Mouse (Mus musculus) hindlimb bud, embryonic 11.5 days (tissue): ENCODE data around the gene Plekhm1.
A peak's percentile ranks its signal among the peaks of the same experiment; 100 is the strongest.
"Not testable (repeated sequence)": the region's sequence is repeated elsewhere in the genome, so short reads cannot be mapped to it uniquely, and the experiment has no call there.

Experiments used
- DNase-seq: peaks from one replicate; pipeline ENCODE4 v3.0.0-alpha.2; 2012; ENCODE audit warnings: low read depth, low spot score; ENCODE audit errors: extremely low spot score

Gene Plekhm1

DNA sequence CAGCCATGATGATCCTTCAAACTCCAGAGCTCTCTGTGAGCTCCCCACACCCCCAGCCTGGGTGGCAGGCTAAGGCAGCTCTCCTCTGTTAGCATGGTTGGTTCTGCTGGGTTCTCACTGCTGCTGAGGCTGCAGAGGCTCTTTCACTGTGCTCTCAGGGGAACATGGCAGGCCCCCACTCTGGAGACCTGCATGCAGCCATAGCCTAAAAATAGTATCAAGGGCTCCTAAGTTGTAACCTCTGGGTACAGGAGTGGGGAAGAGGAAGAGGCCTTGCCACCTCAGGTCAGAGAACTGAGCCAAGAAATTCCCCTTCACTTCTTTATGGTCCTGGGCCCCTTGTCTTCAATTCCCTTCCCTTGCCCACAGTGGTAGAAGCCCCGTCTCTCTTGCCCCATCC lies 68.6 kb downstream of the Plekhm1 start:
- DNase-seq, result no peak

DNA sequence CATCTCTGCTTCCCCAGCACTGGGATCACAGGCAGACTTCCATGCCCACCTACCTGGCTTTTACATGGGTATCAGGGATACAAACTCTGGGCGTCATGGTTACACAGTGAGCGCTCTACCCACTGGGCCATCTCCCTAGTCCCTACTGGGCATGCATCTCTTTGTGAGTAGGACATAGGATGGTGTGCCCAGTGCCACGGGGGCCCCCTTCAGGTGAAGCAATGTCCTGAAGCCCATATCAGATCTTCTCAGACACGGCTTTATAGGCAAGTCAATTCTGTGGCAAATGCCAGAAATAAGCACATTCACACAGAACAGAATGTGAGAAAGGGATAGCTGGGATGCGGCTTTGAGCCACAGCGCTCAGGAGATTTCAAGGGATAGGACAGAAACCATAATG lies 69.4 kb downstream of the Plekhm1 start:
- DNase-seq, result no peak

DNA sequence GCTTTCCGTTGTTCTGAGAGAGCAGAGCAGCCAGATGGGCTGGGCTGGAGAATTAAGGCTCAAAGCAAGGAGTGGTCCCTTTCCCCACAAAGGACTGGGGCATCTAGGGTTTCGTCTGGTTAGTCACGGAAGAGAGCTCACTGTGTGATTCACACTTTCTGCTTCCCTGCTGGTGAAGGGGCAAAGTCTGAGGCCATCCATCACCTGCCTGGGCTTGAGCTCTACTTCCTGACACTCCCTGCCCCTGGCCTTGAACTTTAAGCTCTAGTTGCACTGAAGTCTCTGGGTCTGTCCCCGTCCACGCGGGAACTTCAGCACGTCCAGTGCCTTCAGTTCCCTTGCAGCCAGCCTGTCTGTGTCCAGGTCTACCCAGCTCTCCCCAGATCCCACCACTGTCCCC lies 71.8 kb downstream of the Plekhm1 start:
- no peak for DNase-seq

DNA sequence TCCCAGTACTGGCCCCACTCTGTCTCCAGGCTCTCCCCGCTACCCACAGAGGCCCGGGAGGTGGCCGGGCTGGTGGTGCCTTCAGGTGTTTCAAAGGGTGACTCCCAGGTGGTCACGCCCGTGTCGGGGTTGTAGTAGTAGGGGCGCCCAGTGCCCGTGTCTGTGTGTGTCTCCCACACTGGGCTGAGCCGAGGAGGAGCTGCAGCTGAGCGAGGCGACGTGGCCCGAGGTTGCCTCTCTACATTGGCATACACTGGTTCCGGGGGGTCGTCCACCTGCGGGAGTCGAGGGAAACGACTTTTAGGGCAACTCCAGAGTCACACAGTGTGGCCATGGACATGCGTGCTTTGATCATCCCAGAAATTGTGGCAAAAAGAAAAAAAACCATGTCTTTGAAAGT lies 72.4 kb downstream of the Plekhm1 start:
- no peak for DNase-seq

DNA sequence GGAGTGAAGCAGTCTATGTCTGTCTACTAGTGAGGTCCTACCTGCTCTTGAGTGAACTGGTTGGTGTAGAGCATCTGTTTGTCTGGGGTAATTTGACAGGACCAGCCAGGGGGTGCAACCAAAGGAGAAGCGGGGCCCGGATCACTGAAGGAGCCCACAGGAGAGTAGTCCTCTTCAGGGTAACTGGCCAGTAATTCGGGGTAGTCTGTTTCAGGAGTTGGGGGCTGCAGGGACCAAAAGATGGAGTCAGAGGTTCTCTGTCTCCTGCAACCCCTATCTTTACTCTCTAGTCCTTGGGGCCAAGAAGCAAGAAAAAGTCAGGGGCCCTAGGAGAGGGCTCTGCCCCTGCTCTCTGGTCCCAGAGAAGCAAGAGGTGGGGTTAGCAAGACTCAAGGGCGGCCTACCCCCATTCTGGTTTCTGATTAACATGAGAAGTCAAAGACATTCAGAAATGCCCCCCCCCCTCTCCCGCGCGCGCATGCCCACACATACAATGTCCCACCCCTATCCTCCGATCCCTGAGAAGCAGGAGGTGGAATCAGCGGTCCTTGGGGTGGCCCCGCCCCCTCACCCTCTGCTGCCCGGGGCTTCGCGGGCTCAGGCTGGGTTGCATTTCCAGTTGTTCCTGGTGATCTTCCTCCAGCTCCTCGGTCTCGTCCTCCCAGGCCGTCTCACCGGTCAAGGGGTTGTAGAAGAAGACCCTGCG lies 72.9 kb downstream of the Plekhm1 start:
- DNase-seq, result no peak

DNA sequence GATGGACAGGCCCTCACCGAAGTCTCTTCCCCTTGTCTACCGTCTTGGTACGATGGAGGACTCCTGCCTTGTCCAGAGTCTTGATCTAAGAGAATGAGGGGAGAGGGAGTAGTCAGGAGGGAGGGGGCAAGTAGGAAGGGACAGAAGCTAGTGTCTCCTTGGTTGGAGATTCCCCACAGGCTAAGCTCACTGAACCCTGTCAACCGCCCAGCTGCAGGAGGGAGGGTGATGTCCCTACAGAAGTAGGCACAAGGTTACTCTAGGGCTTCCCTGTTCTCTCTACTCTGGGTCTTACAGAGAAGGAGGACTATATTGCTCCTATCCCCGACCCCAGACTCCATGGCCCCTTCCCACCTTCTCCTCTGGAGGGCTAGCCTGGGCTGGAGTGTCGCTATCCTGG lies 73.8 kb downstream of the Plekhm1 start:
- no peak for DNase-seq

DNA sequence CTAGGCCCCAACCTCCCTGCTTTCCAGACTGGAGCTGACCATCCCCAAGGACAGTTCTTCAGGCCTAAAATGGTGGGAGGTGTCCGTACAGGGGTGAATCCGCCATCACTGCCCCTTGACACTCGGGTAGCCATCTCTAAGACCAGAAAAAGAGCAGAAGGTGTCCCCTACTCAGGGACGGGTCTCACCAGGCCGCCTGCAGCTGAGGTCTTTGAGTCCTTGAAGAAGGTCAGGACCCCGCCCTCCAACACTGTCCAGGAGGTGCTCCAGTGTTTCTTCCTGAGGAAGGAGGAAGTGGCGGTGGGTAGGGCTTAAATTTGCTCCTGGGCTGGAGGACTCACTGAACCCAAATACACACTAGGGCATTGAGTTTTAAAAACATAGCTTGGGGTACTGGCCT lies 74.4 kb downstream of the Plekhm1 start:
- DNase-seq, result no peak

DNA sequence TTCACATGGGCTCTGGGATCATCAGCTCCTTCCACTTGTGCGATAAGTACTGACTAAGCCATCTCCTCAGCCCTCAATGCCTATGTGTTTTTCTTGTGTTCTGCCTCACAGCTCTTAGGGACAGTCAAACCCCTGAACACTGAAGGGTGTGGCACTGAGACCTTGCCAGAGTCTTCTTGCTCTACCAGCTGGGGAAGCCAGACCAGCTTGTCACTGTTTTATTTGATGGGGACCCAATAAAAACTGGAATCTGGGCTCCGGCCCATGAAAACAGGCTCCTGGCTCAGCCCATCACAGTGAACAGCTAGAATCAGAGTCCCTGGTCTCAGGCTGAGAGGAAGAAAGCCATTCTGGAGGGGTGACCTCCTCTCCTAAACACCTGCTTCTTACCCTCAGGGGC lies 75.3 kb downstream of the Plekhm1 start:
- no peak for DNase-seq

DNA sequence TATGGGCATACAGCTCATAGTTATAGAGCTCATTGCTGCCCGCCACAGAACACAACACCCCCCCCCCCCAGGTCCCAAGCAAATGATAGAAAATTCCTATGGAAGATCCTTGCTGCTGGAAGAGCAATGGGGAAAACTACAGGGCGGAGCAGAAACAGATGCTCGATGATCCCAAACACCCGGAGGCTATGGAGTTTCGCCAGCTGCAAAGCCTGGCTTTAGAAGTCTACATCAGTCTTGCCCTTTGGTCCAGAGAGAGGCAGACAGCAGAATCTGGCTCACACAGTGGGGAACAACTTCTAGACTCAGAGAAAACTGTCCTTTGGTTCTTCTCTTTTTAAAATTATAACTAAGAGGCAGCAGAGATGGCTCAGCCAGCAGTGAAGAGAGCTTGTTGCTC lies 76.9 kb downstream of the Plekhm1 start:
- DNase-seq, result no peak

DNA sequence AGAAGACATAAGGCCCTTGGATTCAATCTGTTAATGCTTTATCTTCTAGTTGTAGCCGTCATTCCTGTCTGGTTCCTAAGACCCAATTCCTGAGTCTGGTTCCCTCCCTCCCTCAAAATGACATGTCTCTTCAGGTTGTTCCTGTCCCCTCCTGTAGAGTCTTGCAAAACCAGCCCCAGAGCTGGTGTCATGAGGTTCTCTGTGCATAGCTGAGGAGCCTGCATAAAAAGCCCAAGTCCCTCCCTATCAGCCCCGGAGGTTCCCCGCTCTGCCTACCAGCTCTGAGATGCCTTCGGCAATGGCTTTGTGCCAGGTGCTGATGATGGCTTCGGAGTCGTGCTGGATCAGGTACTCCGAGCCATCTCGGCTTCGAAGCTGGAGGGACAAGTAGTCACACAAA lies 77.6 kb downstream of the Plekhm1 start:
- no peak for DNase-seq

DNA sequence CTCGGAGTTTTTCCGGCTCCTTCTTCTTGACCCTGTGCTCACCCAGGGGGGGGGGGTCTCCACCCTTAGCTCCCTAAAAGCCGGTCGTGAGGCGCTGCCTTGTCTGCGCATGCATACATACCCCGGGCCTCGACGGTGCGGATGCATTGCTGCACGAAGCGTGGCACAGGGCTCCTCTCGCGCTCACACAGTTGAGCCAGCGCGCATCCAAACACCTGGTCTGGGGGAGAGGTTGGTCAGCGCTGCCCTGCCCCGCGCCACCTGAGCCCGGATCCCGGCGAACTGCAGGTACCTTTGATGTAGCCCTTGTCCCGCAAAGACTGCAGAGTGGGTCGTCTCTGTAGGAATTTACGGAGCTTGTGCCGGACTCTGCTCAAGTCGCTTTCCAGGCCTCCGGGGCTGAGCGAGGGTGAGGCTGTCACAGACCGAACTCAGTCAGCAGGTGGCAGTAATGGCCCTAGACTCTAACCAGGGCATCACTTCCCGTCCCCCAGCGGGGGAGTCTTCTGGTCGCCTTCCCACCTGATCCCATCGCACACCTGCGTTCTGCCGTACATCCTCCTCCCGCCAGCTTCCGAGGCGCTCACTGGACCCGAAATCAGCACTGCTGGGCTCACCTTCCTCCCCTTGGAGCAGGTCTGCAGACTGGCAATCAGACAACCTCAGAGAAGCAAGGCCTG lies 78.6 kb downstream of the Plekhm1 start:
- DNase-seq, result no peak

DNA sequence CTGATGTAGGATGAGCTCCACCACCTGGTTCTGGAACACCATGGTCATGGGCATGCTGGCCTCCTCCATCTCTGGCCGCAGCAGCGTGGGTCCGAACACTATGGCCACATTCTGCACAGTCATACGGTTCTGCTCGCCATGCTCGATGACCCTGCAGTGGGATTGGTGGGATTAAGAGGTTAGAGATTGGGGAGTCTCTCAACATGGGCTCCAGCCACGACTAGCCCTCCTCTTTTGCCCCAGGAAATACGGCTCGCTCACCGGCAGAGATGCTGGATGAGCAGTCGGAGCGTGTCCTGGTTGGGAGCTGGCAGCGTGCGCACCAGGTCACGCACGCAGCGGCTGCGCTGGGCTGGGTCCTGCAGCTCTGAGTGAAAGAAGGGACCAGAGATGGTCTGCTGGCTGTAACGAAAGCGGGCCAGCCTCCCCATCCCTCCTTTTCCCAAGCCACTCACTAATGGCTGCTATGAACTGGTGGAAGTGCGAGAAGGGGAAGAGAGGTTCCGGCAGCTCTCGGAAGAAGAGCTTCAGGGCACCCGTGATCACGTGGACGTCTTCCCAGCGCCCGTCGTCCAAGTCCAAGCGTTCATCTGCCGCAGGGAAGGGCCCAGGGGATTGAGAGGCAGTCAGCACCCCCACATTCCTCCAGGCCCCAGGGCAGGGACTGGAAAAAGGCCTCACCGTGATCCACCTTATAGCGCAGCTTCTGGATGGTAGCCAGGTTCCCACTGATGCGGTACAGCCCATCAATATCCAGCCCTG lies 79.4 kb downstream of the Plekhm1 start:
- no peak for DNase-seq

DNA sequence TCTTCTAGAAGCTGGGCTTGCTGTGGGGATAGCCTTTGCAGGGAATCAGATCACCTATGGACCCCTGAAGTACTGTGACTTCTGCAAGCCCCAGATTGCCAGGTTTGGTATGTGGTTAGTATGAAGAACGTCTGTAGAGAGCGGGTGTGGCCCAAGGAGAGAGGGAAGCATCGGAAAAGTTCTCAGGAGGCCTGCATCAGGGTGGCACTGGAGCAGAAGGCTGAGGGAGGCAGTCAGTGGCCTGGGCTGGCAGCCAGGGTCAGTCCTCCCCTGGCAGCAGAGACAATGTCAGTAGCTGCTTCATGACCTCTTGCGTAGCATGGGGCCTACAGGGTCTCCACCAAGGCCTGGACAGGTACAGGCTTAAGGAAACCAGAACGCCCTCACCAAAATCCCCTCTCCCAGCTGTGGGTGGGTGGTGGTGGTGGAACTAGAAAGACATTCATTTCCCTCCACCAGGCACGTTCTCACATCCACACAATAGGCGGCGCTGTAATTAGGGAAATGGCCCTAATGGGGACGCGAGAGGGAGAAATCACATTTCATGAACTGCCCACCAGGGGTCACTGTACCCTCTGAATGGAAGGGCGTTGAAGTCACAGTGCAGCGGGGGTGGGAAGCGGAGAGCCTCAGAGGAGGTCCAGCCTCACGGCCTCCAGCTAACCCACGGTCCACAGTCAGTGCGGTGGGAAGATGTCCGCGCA lies 80.1 kb downstream of the Plekhm1 start:
- peak; percentile 82 for DNase-seq

DNA sequence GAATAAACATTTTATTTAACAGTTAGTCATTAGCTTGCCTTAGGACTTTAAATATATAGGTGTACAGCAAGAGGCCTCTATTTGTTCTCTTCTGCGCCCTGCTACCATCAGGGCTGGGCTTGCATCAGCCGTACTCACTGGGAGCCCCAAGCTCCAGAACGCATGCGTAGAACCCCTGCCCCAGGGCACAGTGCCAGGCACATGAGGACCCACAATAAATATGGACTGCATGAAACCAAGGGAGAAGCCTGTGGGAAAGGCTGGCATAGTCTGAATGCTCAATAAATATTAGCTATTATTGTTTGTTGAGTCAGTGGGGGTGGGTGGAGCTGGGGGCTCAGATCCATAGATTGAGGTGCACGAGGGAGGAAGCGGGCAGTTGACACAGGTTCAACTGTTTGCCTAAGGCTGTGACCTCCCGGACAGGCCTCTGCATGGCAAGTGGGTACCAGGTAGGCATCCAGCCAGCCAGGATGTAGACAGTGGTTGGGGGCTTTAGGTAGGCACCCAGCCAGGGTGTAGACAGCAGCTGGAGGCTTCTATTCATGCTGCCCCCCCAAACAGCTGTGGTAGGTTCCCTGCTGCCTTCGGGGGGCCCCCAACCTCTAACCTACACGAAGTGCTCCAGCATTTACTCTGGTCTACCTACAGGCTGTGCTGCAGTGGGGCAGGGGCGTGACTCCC lies 80.8 kb downstream of the Plekhm1 start:
- DNase-seq, result no peak

DNA sequence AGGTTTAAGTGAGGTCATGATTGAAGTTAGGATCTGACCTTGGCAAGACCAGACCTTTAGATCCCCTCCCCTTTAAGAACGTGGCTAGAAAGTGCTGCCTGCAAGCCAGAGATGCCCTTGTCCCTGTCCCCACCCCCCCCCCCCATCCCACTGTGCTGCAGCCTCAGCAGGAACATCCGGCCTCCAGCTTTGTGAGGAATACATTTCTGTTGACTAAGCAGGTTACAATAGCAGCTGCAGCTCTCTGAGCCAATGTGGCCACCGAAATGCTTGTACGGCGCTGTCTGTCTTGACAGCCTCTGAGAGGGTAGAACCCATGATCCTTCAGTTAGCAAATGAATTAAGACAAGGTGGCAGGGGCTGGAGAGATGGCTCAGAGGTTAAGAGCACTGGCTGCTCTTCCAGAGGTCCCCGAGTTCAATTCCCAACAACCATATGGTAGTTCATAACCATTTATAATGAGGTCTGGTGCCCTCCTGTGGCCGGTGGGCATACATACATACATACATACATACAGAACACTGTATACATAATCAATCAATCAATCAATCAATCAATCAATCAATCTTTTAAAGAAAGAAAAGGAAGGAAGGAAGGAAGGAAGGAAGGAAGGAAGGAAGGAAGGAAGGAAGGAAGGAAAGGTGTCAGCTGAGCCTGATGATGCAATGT lies 81.7 kb downstream of the Plekhm1 start:
- no peak for DNase-seq

DNA sequence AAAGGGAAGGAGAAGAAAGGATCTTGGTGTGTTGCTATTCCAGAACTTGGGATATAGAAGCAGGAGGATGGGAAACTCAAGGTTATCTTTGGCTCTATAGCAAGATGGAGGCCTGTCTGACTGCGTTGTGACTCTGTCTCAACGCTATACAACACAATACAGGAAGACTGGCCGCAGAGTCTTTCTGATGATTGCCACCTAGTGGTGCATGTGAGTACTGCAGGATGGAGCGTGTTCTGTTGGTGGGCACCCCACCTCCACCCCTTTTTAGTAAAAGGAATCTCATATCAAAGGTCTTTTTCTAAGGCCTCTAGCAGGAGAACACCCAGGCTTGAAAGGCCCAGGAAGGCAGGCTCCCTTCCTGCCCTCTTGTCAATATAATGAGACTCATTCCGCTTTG lies 85.5 kb downstream of the Plekhm1 start:
- peak; percentile 77 for DNase-seq

DNA sequence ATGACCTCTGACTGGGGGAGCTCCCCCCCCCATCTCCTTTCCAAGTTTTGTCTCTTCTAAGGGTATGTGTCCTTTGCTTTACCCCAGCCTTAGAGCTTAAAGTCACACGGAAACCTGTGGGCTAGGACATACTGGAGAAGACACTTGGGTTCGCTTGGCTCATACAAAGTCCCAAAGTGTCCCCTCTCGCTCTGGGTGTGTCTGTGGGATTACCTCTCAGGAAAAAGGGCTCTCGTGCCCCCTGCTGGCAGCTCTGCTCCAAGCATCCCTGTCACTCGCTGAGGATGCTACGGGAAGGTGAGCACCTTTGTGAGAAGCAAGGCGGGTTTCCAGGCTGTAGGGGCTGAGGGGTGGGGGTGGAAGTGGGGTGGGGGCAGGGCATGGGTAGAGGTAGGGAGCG lies 87.3 kb downstream of the Plekhm1 start:
- DNase-seq, result no peak

DNA sequence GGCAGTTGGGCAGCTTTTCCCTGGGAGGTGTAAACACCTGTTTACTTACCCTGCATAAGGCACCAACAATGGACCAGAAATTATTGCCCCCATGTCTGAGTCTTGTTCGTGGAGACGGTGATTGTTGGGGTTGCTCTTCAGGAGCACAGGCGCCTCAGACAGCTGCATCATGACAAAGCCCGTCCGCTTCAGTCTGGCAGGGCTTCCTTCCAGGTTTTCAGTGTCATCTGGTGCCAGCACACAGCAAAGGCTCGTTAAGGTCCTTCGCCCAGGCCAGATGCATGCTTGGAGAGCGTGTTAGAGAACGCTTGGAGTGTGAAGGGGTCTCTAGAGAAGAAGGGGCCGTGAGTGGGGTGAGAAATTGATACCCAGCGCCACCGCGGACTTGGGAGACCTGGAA lies 87.8 kb downstream of the Plekhm1 start:
- no peak for DNase-seq

DNA sequence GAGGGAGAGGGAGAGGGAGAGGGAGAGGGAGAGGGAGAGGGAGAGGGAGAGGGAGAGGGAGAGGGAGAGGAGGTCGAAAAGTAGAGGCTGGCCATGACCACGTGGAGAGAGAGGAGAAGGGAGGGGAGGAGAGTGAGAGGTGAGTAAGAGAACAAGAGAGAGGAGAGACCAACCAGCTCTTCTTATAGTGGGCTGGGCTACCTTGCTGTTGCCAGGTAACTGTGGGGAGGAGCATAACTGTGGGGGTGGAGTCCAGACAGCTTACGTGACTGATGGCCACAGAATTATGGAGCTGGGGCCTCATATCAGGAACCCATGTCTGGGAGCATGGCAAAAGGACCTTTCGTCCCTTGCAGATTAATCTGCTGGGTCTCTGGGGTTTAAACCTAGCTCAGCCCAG lies 89.7 kb downstream of the Plekhm1 start:
- not testable (repeated sequence) for DNase-seq

DNA sequence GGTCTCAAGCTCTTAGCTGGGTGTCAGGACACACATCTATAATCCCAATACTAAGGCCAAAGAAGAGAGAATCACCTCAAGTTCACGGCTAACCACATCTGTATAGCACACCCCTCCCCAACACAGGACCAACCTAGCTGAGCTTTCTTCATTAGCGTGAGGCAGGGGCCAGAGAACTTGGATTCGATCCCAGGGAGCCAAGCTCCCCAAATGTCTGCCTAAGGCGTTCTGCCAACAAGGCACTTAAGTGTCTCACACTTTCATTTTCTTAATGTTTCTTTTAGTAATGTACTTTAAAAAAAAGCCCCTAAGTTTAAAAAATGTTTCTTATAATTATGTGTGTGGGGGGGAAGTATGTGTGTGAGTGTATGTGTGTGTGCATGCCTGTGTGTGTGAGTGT lies 91.8 kb downstream of the Plekhm1 start:
- DNase-seq, result no peak
